Mouse (Mus musculus) cerebellum, adult 2 months (tissue): ENCODE results near the gene Cyren.

Experiments used
- CTCF ChIP-seq: fragments of 200-500 bp; IDR thresholded peaks from 2 replicates; pipeline ENCODE4 v1.5.1; 2011; ENCODE audit warnings: low read depth, mild to moderate bottlenecking, control low read depth, low read length, moderate library complexity, borderline replicate concordance; ENCODE audit not compliant: insufficient read depth
- POLR2A ChIP-seq: fragments of 200-500 bp; IDR thresholded peaks from 2 replicates; pipeline ENCODE4 v1.6.1; 2011; ENCODE audit warnings: low read length, control low read depth, borderline replicate concordance; ENCODE audit not compliant: insufficient read depth

- TF ChIP-seq POLR2A (no peak), CTCF (no peak)
Observed at GRCm38 (mm10) chr6:34909631-34910345, 31.9 kb upstream of the Cyren start.
